Mouse (Mus musculus) myocyte (in vitro differentiated cells): ENCODE results near the gene Atg10.

Experiments used
- E2F4 ChIP-seq: IDR thresholded peaks from one replicate; pipeline ENCODE4 v1.6.1; 2011; ENCODE audit warnings: mild to moderate bottlenecking, control low read depth, moderate library complexity; ENCODE audit not compliant: insufficient read depth
- MAX ChIP-seq: IDR thresholded peaks from one replicate; pipeline ENCODE4 v1.6.1; 2011; ENCODE audit warnings: low read depth, mild to moderate bottlenecking, control low read depth
- MYOG ChIP-seq, 3 experiments: IDR thresholded peaks; one replicate each; pipeline ENCODE4 v1.6.1; 2011; ENCODE audit warnings: control low read depth in 2 of 3, low read depth in 2 of 3, mild to moderate bottlenecking in 2 of 3; ENCODE audit not compliant: insufficient read length in 2 of 3, control insufficient read depth in 1 of 3, insufficient read depth in 1 of 3
- POLR2A ChIP-seq: IDR thresholded peaks from one replicate; pipeline ENCODE4 v1.6.1; 2011; ENCODE audit warnings: low read depth, mild to moderate bottlenecking, control low read depth, moderate library complexity; ENCODE audit not compliant: insufficient read length
- POLR2AphosphoS2 ChIP-seq: IDR thresholded peaks from one replicate; pipeline ENCODE4 v1.6.1; 2011; ENCODE audit warnings: low read depth, control low read depth; ENCODE audit not compliant: insufficient read length
- SRF ChIP-seq: IDR thresholded peaks from one replicate; pipeline ENCODE4 v1.6.1; 2011; ENCODE audit warnings: low read depth; ENCODE audit not compliant: control insufficient read depth, insufficient read length
- TCF12 ChIP-seq: IDR thresholded peaks from one replicate; pipeline ENCODE4 v1.6.1; 2011; ENCODE audit warnings: mild to moderate bottlenecking, control low read depth; ENCODE audit not compliant: poor library complexity, insufficient read depth, severe bottlenecking
- USF1 ChIP-seq: IDR thresholded peaks from one replicate; pipeline ENCODE4 v1.6.1; 2011; ENCODE audit warnings: low read depth, mild to moderate bottlenecking, control low read depth, moderate library complexity

- TF ChIP-seq POLR2A (no peak), TCF12 (no peak), MYOG (IDR thresholded peaks at IDR 0.05; ENCODE audit: control insufficient read depth in 1 of 3, insufficient read depth in 1 of 3, insufficient read length in 2 of 3, low read depth in 2 of 3) (no peak), MAX (no peak), E2F4 (no peak), USF1 (peak; percentile 49), SRF (no peak), POLR2AphosphoS2 (no peak)
Measured at GRCm38 (mm10) chr13:90977057-90977456, 246.7 kb downstream of the Atg10 start.
